Mouse (Mus musculus) liver, adult 2 months (tissue): ENCODE measurements at regions not wholly inside any gene's neighbourhood (a gene's known extent, or its start where the extent isn't known, plus 50 kb on each side); places are given as distances from the start of the nearest gene placed in this dataset.

ENCODE experiments used
- CTCF ChIP-seq: fragments of 200-500 bp; IDR thresholded peaks from 2 replicates; pipeline ENCODE4 v1.5.1; 2011; ENCODE audit warnings: low read depth, low read length, control low read depth
- POLR2A ChIP-seq: fragments of 200-500 bp; IDR thresholded peaks from 2 replicates; pipeline ENCODE4 v1.6.1; 2011; ENCODE audit warnings: low read length, control low read depth; ENCODE audit not compliant: insufficient read depth; ENCODE audit errors: extremely low read depth

DNA sequence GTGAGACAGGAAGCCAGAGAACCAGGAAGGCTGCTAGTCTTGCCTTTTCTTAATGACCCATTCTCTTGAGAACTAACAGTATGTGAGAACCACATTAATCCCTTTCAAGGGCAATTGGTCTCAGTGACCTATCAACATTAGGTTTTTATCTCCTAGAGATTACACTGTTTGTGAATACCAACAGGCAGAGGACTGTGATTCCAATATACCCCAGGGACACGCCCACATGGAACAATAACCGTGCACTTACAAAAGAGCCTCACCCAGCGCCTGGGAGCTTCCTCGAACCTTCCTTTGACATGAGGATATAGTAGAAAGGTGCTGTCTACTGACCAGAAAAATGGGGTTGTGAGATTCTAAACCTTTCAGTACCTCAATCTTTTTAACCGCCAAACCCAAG, 157.6 kb upstream of the Kif2a start:
- TF ChIP-seq POLR2A (no peak), CTCF (no peak)
